In the genomic region with DNA sequence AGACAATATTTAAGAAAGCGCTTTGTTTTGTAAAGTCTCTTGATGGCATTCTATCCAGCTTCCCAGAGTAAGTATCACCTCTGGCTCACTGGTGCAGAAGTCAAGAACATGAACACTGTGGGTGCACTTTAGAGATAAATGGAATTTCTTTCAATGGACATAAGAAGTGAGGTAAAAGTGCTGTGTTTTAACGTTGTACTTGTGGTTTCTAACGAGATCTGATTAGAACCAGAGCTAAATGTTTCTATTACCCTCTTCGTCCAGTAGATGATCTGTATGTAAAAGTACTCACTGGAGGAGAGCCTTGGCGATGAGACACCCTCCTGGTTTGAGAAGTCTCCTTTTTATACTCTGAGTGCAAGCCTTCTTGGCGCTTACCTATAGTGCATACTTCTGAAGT, we compare ENCODE assay signal across 1 mouse cellular context.
A peak's percentile ranks its signal among the peaks of the same experiment; 100 is the strongest.
TF ChIP-seq lines count a peak whose summit lies in the region.

No protein-coding gene starts in this region.

TF ChIP-seq in MEL, 35 proteins besides CTCF, POLR2A, EP300 and RAD21 (continued from another document):
- TF ChIP-seq ZMIZ1 (IDR thresholded peaks at IDR 0.05; ENCODE audit: low read depth, low read length), result no peak
- TF ChIP-seq USF2 (IDR thresholded peaks at IDR 0.05; ENCODE audit: borderline replicate concordance in 1 of 2, insufficient read depth in 1 of 2, low read depth in 1 of 2, low read length in 2 of 2), result no peak
- no peak for TF ChIP-seq UBTF (IDR thresholded peaks at IDR 0.05; ENCODE audit: borderline replicate concordance, insufficient read depth, low read depth, low read length)
- no peak for TF ChIP-seq TBP (IDR thresholded peaks at IDR 0.05; ENCODE audit: low read depth, low read length)
- no peak for TF ChIP-seq MAFK (IDR thresholded peaks at IDR 0.05; ENCODE audit: borderline replicate concordance, low read depth, low read length)
- TF ChIP-seq KAT2A (conservative IDR thresholded peaks at IDR 0.05; ENCODE audit: low read depth, low read length), result no peak
- no peak for TF ChIP-seq GABPA (IDR thresholded peaks at IDR 0.05; ENCODE audit: low read depth, low read length)
- no peak for TF ChIP-seq CHD2 (IDR thresholded peaks at IDR 0.05; ENCODE audit: low read length)
- TF ChIP-seq E2F4 (IDR thresholded peaks at IDR 0.05; ENCODE audit: borderline replicate concordance, low read depth, low read length), result no peak
- TF ChIP-seq NRF1 (IDR thresholded peaks at IDR 0.05; ENCODE audit: insufficient read depth, low read depth, low read length, poor library complexity, severe bottlenecking), result no peak
- peak; percentile 68 for TF ChIP-seq TCF12 (IDR thresholded peaks at IDR 0.05; ENCODE audit: low read depth, low read length)
- TF ChIP-seq HCFC1 (IDR thresholded peaks at IDR 0.05; ENCODE audit: low read depth, low read length), result no peak
- peak; percentile 91 for TF ChIP-seq MYB (IDR thresholded peaks at IDR 0.05; ENCODE audit: low read depth, low read length)
